Mouse (Mus musculus): ENCODE results near the gene Tmem120b. TPM values are rescaled to one million over a fixed set of nuclear protein-coding genes. Genes with fewer than 3 reads are reported as not detected.
"Not testable (repeated sequence)": the region's sequence is repeated elsewhere in the genome, so short reads cannot be mapped to it uniquely, and the experiment has no call there.

Gene Tmem120b
- polyA plus RNA-seq, 2 experiments: 13.8 to 21.0 TPM

GRCm38 (mm10) chr5:123059757-123060520 lies 8.3 kb upstream of the Tmem120b start:
- Histone ChIP-seq H3K27me3 (ENCODE audit: control insufficient read depth, insufficient read depth, low read length) (no peaks in the 10 kb centered on the region), H3K9ac (ENCODE audit: low read depth, low read length, severe bottlenecking) (0 out of 2 replicates have a peak overlapping the region, but pooled peaks have one; percentile 35), H3K4me3 (replicated peaks; ENCODE audit: low read length) (no peak overlapping the region), H3K4me1 (ENCODE audit: control insufficient read depth, insufficient read depth, low read length) (peaks cover 11% of the 10 kb centered on the region), H3K9me3 (ENCODE audit: control insufficient read depth, low read length) (no peaks in the 10 kb centered on the region), H3K36me3 (ENCODE audit: control insufficient read depth, insufficient read depth, low read length) (no peaks in the 10 kb centered on the region), H3K4me2 (replicated peaks; ENCODE audit: low read depth, low read length, severe bottlenecking) (peak overlapping the region; percentile 30), H3K27ac (replicated peaks; ENCODE audit: low read depth, low read length) (peak overlapping the region; percentile 61; the same call in 1 of the 2 replicates)
- ATAC-seq (ENCODE audit: low FRiP score, low read depth): no peak
- 17% methylated on average over 14 of the region's 14 CpGs for WGBS
- DNase-seq (ENCODE audit: low spot score): peak; percentile 42
- TF ChIP-seq POLR2A (IDR thresholded peaks at IDR 0.05; ENCODE audit: borderline replicate concordance, extremely low read depth, insufficient read depth, insufficient read length): no peak

- Histone ChIP-seq H3K4me1 (ENCODE audit: control insufficient read depth, insufficient read depth, low read length) (peaks cover 11% of the 10 kb centered on the region), H3K4me2 (replicated peaks; ENCODE audit: low read depth, low read length, severe bottlenecking) (peak overlapping the region; percentile 30; the same call in 1 of the 2 replicates), H3K9me3 (ENCODE audit: control insufficient read depth, low read length) (no peaks in the 10 kb centered on the region), H3K36me3 (ENCODE audit: control insufficient read depth, insufficient read depth, low read length) (no peaks in the 10 kb centered on the region), H3K4me3 (replicated peaks; ENCODE audit: low read length) (no peak overlapping the region), H3K27ac (replicated peaks; ENCODE audit: low read depth, low read length) (peak overlapping the region; percentile 61), H3K9ac (ENCODE audit: low read depth, low read length, severe bottlenecking) (no peak overlapping the region), H3K27me3 (ENCODE audit: control insufficient read depth, insufficient read depth, low read length) (no peaks in the 10 kb centered on the region)
- no peak for ATAC-seq (ENCODE audit: low FRiP score, low read depth)
- 42% methylated on average over 9 of the region's 9 CpGs for WGBS
- DNase-seq (ENCODE audit: low spot score): no peak
- TF ChIP-seq POLR2A (IDR thresholded peaks at IDR 0.05; ENCODE audit: borderline replicate concordance, extremely low read depth, insufficient read depth, insufficient read length): no peak
These were observed 7.4 kb upstream of the Tmem120b start for GRCm38 (mm10) chr5:123060706-123061401.

GRCm38 (mm10) chr5:123061402-123061749 lies 6.8 kb upstream of the Tmem120b start:
- H3K27me3 ChIP-seq (ENCODE audit: control insufficient read depth, insufficient read depth, low read length); H3K4me3 ChIP-seq (replicated peaks; ENCODE audit: low read length); H3K4me2 ChIP-seq (replicated peaks; ENCODE audit: low read depth, low read length, severe bottlenecking); ATAC-seq (ENCODE audit: low FRiP score, low read depth); H3K36me3 ChIP-seq (ENCODE audit: control insufficient read depth, insufficient read depth, low read length); DNase-seq (ENCODE audit: low spot score); H3K27ac ChIP-seq (replicated peaks; ENCODE audit: low read depth, low read length); H3K9ac ChIP-seq (ENCODE audit: low read depth, low read length, severe bottlenecking); H3K9me3 ChIP-seq (ENCODE audit: control insufficient read depth, low read length): not testable (repeated sequence)
- WGBS: 74% methylated on average over 5 of the region's 6 CpGs
- H3K4me1 ChIP-seq (ENCODE audit: control insufficient read depth, insufficient read depth, low read length): peaks cover 11% of the 10 kb centered on the region

GRCm38 (mm10) chr5:123063141-123063540 lies 5.1 kb upstream of the Tmem120b start:
- no peak for ATAC-seq (ENCODE audit: low FRiP score, low read depth)
- DNase-seq (ENCODE audit: low spot score): no peak
- Histone ChIP-seq H3K4me2 (replicated peaks; ENCODE audit: low read depth, low read length, severe bottlenecking) (no peak overlapping the region), H3K4me3 (replicated peaks; ENCODE audit: low read length) (no peak overlapping the region), H3K27me3 (ENCODE audit: control insufficient read depth, insufficient read depth, low read length) (no peaks in the 10 kb centered on the region), H3K9ac (ENCODE audit: low read depth, low read length, severe bottlenecking) (no peak overlapping the region), H3K4me1 (ENCODE audit: control insufficient read depth, insufficient read depth, low read length) (peaks cover 10% of the 10 kb centered on the region), H3K9me3 (ENCODE audit: control insufficient read depth, low read length) (no peaks in the 10 kb centered on the region), H3K36me3 (ENCODE audit: control insufficient read depth, insufficient read depth, low read length) (no peaks in the 10 kb centered on the region), H3K27ac (replicated peaks; ENCODE audit: low read depth, low read length) (no peak overlapping the region)
- no peak for TF ChIP-seq POLR2A (IDR thresholded peaks at IDR 0.05; ENCODE audit: borderline replicate concordance, extremely low read depth, insufficient read depth, insufficient read length)
- 79% methylated on average over 3 of the region's 3 CpGs for WGBS

- Histone ChIP-seq H3K36me3 (ENCODE audit: control insufficient read depth, insufficient read depth, low read length) (no peaks in the 10 kb centered on the region), H3K27ac (replicated peaks; ENCODE audit: low read depth, low read length) (no peak overlapping the region), H3K9me3 (ENCODE audit: control insufficient read depth, low read length) (no peaks in the 10 kb centered on the region), H3K4me3 (replicated peaks; ENCODE audit: low read length) (no peak overlapping the region), H3K4me2 (replicated peaks; ENCODE audit: low read depth, low read length, severe bottlenecking) (no peak overlapping the region), H3K9ac (ENCODE audit: low read depth, low read length, severe bottlenecking) (no peak overlapping the region), H3K27me3 (ENCODE audit: control insufficient read depth, insufficient read depth, low read length) (no peaks in the 10 kb centered on the region), H3K4me1 (ENCODE audit: control insufficient read depth, insufficient read depth, low read length) (peaks cover 6% of the 10 kb centered on the region)
- WGBS: 25% methylated on average over 6 of the region's 6 CpGs
- TF ChIP-seq POLR2A (IDR thresholded peaks at IDR 0.05; ENCODE audit: borderline replicate concordance, extremely low read depth, insufficient read depth, insufficient read length): no peak
- DNase-seq (ENCODE audit: low spot score) (peak; percentile 97), ATAC-seq (ENCODE audit: low FRiP score, low read depth) (no peak)
These were observed 4.0 kb upstream of the Tmem120b start for GRCm38 (mm10) chr5:123064207-123064606.

Data from limb, embryonic 14.5 days (tissue).